Mouse (Mus musculus) central nervous system, embryonic 18 days (tissue): ENCODE measurements around the gene Grtp1. TPM values are rescaled to one million over a fixed set of nuclear protein-coding genes. Genes with fewer than 3 reads are reported as not detected.

Source experiments
- polyA plus RNA-seq: library from polyadenylated mRNA; depleted of rRNA; stranded (reverse); fragments of >200 nt; gene quantifications from 2 replicates; pipeline ENCODE4 v1.2.3, GENCODE M21; 2012; rRNA removed

Grtp1 gene
- polyA plus RNA-seq, result 13.8 and 16.2 TPM in 2 replicates

DNA sequence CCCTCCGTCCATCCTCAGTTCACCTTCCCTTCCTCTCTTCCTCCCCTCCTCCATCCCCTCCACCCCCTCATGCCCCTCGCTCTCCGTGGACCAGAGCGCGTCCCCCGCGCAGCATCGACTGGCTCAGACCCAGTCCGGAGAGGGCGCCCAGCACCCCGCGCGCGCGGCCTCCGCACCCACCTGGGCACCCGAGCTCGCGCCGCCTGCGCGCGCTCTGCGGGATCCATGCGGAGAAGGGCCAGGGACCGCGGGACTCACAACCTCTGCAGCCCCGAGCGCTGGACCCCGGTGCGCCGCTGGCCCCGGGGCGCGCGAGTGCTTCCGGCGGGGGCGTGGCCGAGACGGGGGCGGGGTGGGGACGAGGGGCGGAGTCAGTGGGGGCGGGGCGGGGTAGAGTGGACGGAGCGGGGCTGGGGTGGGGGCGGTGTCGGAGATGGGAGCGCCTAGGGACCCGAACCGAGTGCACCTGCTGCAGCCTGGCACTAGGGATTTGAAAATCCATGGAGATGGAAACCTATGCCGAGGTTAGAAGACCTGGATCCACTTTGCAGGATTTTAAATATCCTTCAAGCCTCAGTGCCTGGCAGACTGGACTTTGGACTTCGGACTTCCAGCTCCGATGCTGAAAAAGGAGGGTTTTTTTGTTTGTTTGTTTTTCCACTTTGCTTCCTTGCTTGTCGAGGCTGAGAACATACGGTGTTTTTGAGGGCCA, at the start of gene Grtp1:
Gene Grtp1, minus strand, starts transcription at position 320 of the 712 bp plus-strand sequence.

DNA sequence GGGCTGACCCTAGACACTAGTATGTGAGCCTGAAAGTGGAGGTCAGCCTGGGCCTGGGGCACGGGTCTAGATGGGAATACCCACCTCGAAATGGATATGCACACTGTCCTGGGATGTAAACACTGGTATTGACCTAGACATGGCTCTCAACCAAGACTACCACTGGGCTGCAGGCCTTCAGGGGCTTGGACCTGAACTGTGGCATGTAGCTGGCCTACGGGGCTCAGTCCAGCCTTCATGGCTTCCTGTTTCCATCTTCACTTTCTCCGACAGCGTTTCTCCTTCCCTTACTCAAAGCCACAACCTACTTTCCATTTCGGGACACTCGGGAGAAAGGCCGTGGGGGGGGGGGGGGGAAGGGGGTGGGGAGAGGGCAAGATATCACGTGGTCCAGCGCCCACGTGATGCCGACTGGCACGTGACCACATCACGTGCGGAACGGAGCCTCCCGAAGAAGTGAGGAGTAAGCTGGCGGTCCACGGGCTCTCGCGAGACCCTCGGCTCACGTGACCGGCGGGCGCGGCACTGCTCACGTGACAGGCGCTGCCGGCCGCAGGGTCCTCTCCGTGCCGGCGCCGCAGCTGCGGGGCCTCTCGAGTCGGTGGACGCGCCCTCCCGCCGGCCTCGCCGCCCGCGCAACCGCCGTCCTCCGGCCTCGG, 41.6 kb downstream of the Grtp1 start, which contains the start of gene Lamp1:
Gene Lamp1, plus strand, starts transcription at position 444 of the 659 bp plus-strand sequence.

Other genes with a start within 250 kb of the Grtp1 start
- 0.23 and 0.32 TPM in 2 replicates for gene F7, start 174.6 kb downstream of the Grtp1 start, polyA plus RNA-seq
- gene F10, start 163.3 kb downstream of the Grtp1 start, polyA plus RNA-seq, result 0.12 and 0.19 TPM in 2 replicates
- gene Proz, start 139.7 kb downstream of the Grtp1 start, polyA plus RNA-seq, result 0.17 and 0.28 TPM in 2 replicates
- gene Pcid2, start 95.2 kb downstream of the Grtp1 start, polyA plus RNA-seq, result 32.4 and 34.2 TPM in 2 replicates
- gene Cul4a, start 95.0 kb downstream of the Grtp1 start, polyA plus RNA-seq, result 53.4 and 60.0 TPM in 2 replicates
- 300 and 305 TPM in 2 replicates for gene Lamp1, start 41.5 kb downstream of the Grtp1 start, polyA plus RNA-seq
- 0.19 and 1.1 TPM in 2 replicates for gene Adprhl1, start 53.5 kb upstream of the Grtp1 start, polyA plus RNA-seq
- gene Dcun1d2, start 87.5 kb upstream of the Grtp1 start, polyA plus RNA-seq, result 46.3 and 48.8 TPM in 2 replicates
- gene Tmco3, start 87.6 kb upstream of the Grtp1 start, polyA plus RNA-seq, result 35.2 and 36.1 TPM in 2 replicates
- gene Tfdp1, start 138.1 kb upstream of the Grtp1 start, polyA plus RNA-seq, result 139 and 142 TPM in 2 replicates
- gene Atp4b, start 196.2 kb upstream of the Grtp1 start, polyA plus RNA-seq, result not detected in 2 replicates
- gene Grk1, start 204.5 kb upstream of the Grtp1 start, polyA plus RNA-seq, result 0.03 TPM in 2 replicates
- gene Tmem255b, start 234.6 kb upstream of the Grtp1 start, polyA plus RNA-seq, result 0.75 and 0.94 TPM in 2 replicates